Mouse (Mus musculus): ENCODE measurements at regions not wholly inside any gene's neighbourhood (a gene's known extent, or its start where the extent isn't known, plus 50 kb on each side); places are given as distances from the start of the nearest gene placed in this dataset.

- no peak overlapping the region for H3K4me3 ChIP-seq
- peak overlapping the region; percentile 47; the same call in 1 of the 2 replicates for H3K27ac ChIP-seq
- H3K27me3 ChIP-seq (ENCODE audit: insufficient read depth, poor library complexity, severe bottlenecking): no peaks in the 10 kb centered on the region
- no peaks in the 10 kb centered on the region for H3K36me3 ChIP-seq
- 57% methylated on average over 16 of the region's 16 CpGs for WGBS
- no peak for DNase-seq (ENCODE audit: low spot score)
- H3K9me3 ChIP-seq: no peaks in the 10 kb centered on the region
- no peaks in the 10 kb centered on the region for H3K4me1 ChIP-seq
These were observed 144.3 kb downstream of the Tex36 start for GRCm38 (mm10) chr7:133457436-133458324.

DNA sequence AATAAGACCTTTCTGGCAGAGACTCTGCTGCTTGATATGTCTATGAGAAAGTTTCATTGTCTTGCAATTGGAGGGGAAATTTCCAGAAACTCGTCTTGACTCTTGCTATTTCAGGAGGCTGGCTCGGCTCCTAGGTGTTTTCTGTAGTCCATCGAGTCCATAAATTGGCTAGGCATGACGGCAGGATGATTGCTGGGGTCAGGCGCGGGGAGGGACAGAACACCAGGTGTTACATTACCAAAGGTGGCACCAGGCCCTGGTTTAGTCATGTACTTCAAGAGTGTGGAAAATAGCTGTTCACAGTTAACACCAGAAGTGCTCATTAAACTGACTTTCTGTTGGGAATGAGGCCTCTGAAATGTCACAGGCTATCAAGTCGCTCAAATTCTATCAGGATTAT lies 151.7 kb downstream of the Tex36 start:
- no peak for DNase-seq (ENCODE audit: low spot score)
- Histone ChIP-seq H3K4me3 (no peak overlapping the region), H3K27me3 (ENCODE audit: insufficient read depth, poor library complexity, severe bottlenecking) (no peaks in the 10 kb centered on the region), H3K9me3 (no peaks in the 10 kb centered on the region), H3K27ac (no peak overlapping the region), H3K36me3 (no peaks in the 10 kb centered on the region), H3K4me1 (0 out of 2 replicates have a peak, but pooled peaks cover 4% of the 10 kb centered on the region)
- 79% methylated on average over 7 of the region's 7 CpGs for WGBS

DNA sequence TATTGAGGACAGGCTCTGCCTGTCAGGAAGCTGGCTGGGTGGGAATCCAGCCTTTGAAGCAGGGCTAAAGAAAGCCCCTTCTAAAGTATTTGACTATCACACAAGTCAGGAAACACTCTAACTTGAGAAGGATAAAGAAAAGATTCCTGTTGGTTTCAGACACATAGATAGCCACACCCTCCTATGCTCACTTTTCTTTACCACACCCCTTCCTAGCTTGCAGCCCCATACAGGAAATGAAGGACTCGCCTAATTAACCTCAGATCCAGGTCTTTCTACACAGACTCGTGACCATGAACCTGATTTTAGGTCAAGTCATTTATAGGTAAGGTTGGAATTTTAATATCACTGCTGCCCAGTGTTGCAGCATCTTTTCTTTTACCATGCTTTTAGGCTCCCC lies 154.9 kb downstream of the Tex36 start:
- Histone ChIP-seq H3K4me3 (no peak overlapping the region), H3K36me3 (no peaks in the 10 kb centered on the region), H3K9me3 (no peaks in the 10 kb centered on the region), H3K27ac (no peak overlapping the region), H3K4me1 (0 out of 2 replicates have a peak, but pooled peaks cover 4% of the 10 kb centered on the region), H3K27me3 (ENCODE audit: insufficient read depth, poor library complexity, severe bottlenecking) (no peaks in the 10 kb centered on the region)
- no peak for DNase-seq (ENCODE audit: low spot score)
- WGBS: 39% methylated on average over 2 of the region's 2 CpGs

GRCm38 (mm10) chr7:133441661-133442060 lies 160.3 kb downstream of the Tex36 start:
- no peaks in the 10 kb centered on the region for H3K36me3 ChIP-seq
- H3K9me3 ChIP-seq: no peaks in the 10 kb centered on the region
- H3K27me3 ChIP-seq (ENCODE audit: insufficient read depth, poor library complexity, severe bottlenecking): no peaks in the 10 kb centered on the region
- no peak overlapping the region for H3K27ac ChIP-seq
- no peak for DNase-seq (ENCODE audit: low spot score)
- 42% methylated on average over 4 of the region's 4 CpGs for WGBS
- H3K4me1 ChIP-seq: peaks cover 6% of the 10 kb centered on the region; the same call in 1 of the 2 replicates
- H3K4me3 ChIP-seq: no peak overlapping the region

DNA sequence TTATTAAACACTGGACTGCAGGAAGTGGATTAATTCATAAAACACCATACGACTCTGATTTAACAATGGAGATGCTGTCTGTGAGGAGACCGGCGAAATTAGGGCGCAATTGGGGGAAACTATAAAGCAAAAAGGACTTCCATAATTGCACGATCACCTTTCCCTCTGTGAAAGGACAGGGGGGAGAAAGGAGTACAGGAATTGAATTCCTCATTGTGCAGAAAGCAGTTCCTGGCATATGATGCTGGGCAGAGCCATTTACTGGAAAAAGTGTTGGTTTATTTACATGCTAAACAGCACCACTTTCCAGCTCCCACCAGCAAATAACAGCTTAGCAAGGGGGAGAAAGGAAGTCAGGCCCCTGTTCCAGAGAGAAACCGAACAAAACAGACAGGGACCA lies 160.8 kb downstream of the Tex36 start:
- Histone ChIP-seq H3K36me3 (no peaks in the 10 kb centered on the region), H3K9me3 (no peaks in the 10 kb centered on the region), H3K27ac (no peak overlapping the region), H3K4me3 (no peak overlapping the region), H3K4me1 (peaks cover 6% of the 10 kb centered on the region; the same call in 1 of the 2 replicates), H3K27me3 (ENCODE audit: insufficient read depth, poor library complexity, severe bottlenecking) (no peaks in the 10 kb centered on the region)
- WGBS: 84% methylated on average over 6 of the region's 6 CpGs
- DNase-seq (ENCODE audit: low spot score): no peak

DNA sequence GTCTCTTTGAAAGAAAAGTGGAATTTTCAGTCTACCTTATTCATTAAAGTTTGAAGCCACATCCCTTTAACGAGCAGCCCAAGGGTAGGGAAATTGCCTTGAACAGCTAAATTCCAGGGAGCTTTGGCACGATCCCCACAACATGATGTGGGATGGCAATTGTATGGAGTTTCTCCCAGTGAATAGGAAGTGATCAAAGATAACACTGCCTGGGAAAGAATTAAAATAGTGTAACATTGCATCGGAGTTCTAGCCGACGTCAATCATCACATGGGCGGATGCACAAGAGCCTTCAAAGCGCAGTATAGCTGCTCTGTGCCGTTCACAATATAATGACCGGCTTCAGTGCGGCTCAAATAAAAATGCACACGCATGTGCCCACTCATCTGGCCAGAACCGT lies 161.2 kb downstream of the Tex36 start:
- Histone ChIP-seq H3K9me3 (no peaks in the 10 kb centered on the region), H3K4me3 (no peak overlapping the region), H3K4me1 (peaks cover 6% of the 10 kb centered on the region; the same call in 1 of the 2 replicates), H3K27me3 (ENCODE audit: insufficient read depth, poor library complexity, severe bottlenecking) (no peaks in the 10 kb centered on the region), H3K36me3 (no peaks in the 10 kb centered on the region), H3K27ac (no peak overlapping the region)
- 67% methylated on average over 12 of the region's 12 CpGs for WGBS
- no peak for DNase-seq (ENCODE audit: low spot score)

DNA sequence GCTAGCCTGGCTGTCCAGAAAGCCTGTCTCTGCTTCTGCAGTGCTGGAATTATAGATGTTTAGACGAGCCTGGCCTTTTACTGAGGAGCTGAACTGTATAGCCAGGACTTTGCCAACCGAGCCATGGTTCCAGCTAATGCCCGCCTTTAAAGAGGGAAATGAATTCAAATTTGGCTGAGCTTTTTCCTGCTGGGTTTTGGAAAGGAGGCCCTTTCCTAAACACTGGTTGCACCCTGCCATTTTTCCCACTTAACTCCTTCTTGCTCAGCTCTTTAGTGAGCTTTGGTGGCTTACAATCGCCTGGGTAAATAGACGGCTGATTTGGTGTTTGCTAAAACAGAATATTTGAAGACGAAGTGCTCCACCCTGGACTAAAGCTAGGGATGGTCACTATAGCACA lies 161.9 kb downstream of the Tex36 start:
- DNase-seq (ENCODE audit: low spot score): no peak
- WGBS: 85% methylated on average over 6 of the region's 6 CpGs
- H3K9me3 ChIP-seq: no peaks in the 10 kb centered on the region
- peaks cover 6% of the 10 kb centered on the region; the same call in 1 of the 2 replicates for H3K4me1 ChIP-seq
- H3K36me3 ChIP-seq: no peaks in the 10 kb centered on the region
- H3K4me3 ChIP-seq: no peak overlapping the region
- no peaks in the 10 kb centered on the region for H3K27me3 ChIP-seq (ENCODE audit: insufficient read depth, poor library complexity, severe bottlenecking)
- no peak overlapping the region for H3K27ac ChIP-seq

- no peaks in the 10 kb centered on the region for H3K27me3 ChIP-seq (ENCODE audit: insufficient read depth, poor library complexity, severe bottlenecking)
- H3K4me3 ChIP-seq: no peak overlapping the region
- H3K27ac ChIP-seq: no peak overlapping the region
- H3K36me3 ChIP-seq: no peaks in the 10 kb centered on the region
- H3K4me1 ChIP-seq: peaks cover 6% of the 10 kb centered on the region; the same call in 1 of the 2 replicates
- 61% methylated on average over 6 of the region's 6 CpGs for WGBS
- no peak for DNase-seq (ENCODE audit: low spot score)
- no peaks in the 10 kb centered on the region for H3K9me3 ChIP-seq
These were observed 163.3 kb downstream of the Tex36 start for GRCm38 (mm10) chr7:133438631-133439030.

- Histone ChIP-seq H3K27me3 (ENCODE audit: insufficient read depth, poor library complexity, severe bottlenecking) (no peaks in the 10 kb centered on the region), H3K27ac (no peak overlapping the region), H3K4me3 (no peak overlapping the region), H3K4me1 (peaks cover 6% of the 10 kb centered on the region; the same call in 1 of the 2 replicates), H3K9me3 (no peaks in the 10 kb centered on the region), H3K36me3 (no peaks in the 10 kb centered on the region)
- WGBS: 37% methylated on average over 7 of the region's 7 CpGs
- no peak for DNase-seq (ENCODE audit: low spot score)
These were observed 164.1 kb downstream of the Tex36 start for GRCm38 (mm10) chr7:133437866-133438265.

- H3K4me1 ChIP-seq: peaks cover under 1% of the 10 kb centered on the region; the same call in 1 of the 2 replicates
These were observed 166.2 kb downstream of the Tex36 start for GRCm38 (mm10) chr7:133435596-133436357.

GRCm38 (mm10) chr7:133434027-133434820 lies 167.7 kb downstream of the Tex36 start:
- Histone ChIP-seq H3K27ac (no peak overlapping the region), H3K27me3 (ENCODE audit: insufficient read depth, poor library complexity, severe bottlenecking) (no peaks in the 10 kb centered on the region), H3K36me3 (no peaks in the 10 kb centered on the region), H3K4me3 (no peak overlapping the region), H3K4me1 (no peaks in the 10 kb centered on the region), H3K9me3 (no peaks in the 10 kb centered on the region)
- WGBS: 70% methylated on average over 17 of the region's 17 CpGs
- DNase-seq (ENCODE audit: low spot score): no peak

More at GRCm38 (mm10) chr7:133435596-133436357, 166.2 kb downstream of the Tex36 start:
- Histone ChIP-seq H3K27me3 (ENCODE audit: insufficient read depth, poor library complexity, severe bottlenecking) (no peaks in the 10 kb centered on the region), H3K36me3 (no peaks in the 10 kb centered on the region), H3K9me3 (no peaks in the 10 kb centered on the region), H3K27ac (no peak overlapping the region), H3K4me3 (no peak overlapping the region)
- DNase-seq (ENCODE audit: low spot score): no peak
- WGBS: 73% methylated on average over 14 of the region's 14 CpGs

- Histone ChIP-seq H3K27me3 (ENCODE audit: insufficient read depth, poor library complexity, severe bottlenecking) (no peaks in the 10 kb centered on the region), H3K9me3 (no peaks in the 10 kb centered on the region), H3K27ac (no peak overlapping the region), H3K4me3 (no peak overlapping the region), H3K36me3 (no peaks in the 10 kb centered on the region), H3K4me1 (no peaks in the 10 kb centered on the region)
- DNase-seq (ENCODE audit: low spot score): no peak
- WGBS: 88% methylated on average over 1 of the region's 1 CpGs
These were observed 169.6 kb downstream of the Tex36 start for GRCm38 (mm10) chr7:133432343-133432742.

Measured in heart, embryonic 10.5 days (tissue).